Mouse (Mus musculus) induced T-regulatory cell, adult 2 months (primary cell): ENCODE results near the gene Lrrc31.
A peak's percentile ranks its signal among the peaks of the same experiment; 100 is the strongest.

Experiments
- DNase-seq: peaks from one replicate; pipeline ENCODE4 v3.0.0-alpha.2; 2012; ENCODE audit warnings: low read depth

The Lrrc31 gene

DNA sequence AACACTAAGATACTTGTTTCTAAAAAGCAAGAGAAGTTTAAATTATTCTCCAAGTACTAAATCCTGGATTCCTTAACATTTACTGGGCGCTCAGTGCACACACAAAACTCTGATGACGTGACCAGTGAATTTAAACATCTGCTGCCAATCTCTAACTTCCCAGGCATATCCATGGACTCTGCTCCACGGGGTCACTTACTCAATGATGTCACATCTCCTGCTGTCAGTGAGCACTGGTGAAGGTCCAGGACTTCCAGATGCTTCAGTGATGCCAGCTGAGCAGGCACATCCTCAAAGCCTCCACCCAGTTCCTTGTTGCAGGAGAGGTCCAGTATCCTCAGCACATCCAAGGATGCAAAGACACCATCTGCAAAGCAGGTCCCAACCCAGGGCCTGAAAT is 12.4 kb downstream of the Lrrc31 start:
- no peak for DNase-seq

DNA sequence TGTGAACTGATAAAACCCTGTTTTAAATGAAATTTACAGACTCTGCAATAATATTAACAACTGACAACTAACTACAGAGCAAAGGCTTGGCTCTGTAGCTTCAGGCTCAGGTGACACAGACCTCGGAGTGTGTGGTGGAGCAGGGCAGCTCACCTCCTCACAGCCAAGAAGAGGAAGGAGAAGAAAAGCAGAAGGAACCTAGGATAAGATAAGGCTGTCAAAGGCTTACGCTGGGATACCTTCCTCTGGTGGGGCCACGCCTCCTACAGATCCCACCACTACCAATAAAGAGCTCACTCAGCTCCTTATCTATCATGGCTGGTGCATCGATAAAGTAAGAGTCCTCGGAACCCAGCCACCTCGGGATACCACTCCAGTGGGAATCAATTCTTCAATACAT is 16.5 kb downstream of the Lrrc31 start:
- DNase-seq = no peak

DNA sequence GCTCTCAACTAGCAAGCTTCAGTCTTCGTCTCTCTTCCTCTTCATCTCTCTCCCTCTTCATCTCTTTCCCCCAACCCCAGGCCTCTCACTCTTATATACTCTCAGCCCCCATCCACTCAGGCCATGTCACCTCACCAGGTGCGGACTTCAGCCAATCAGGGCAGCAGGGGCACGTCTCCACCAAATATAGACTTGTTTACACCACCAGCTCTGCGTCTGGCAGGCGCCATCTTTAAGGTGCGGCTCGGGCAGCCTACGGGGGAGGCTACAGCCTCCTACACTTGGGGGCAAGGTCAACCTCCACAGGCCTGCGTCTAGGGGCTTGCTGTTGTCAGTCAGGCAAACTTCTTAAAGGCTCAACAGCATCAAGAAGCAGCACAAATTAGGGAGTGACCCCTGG is 41.2 kb downstream of the Lrrc31 start:
- DNase-seq = no peak

DNA sequence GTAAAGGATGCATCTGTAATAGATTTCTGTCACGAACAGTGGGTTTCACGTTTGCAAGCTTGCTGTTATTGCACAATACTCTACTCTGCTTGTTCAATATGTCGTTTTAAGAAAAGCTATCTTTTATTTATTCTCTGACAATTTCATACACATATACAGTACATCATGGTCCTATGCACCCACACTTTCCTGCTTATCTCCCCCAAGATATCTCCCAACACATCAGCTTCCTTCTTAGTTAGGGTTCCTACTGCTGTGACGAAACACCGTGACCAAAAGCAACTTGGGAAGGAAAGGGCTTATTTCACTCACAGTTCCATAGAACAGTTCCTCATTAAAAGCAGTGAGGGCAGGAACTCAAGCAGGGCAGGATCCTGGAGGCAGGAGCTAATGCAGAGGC is 43.7 kb downstream of the Lrrc31 start:
- no peak for DNase-seq

DNA sequence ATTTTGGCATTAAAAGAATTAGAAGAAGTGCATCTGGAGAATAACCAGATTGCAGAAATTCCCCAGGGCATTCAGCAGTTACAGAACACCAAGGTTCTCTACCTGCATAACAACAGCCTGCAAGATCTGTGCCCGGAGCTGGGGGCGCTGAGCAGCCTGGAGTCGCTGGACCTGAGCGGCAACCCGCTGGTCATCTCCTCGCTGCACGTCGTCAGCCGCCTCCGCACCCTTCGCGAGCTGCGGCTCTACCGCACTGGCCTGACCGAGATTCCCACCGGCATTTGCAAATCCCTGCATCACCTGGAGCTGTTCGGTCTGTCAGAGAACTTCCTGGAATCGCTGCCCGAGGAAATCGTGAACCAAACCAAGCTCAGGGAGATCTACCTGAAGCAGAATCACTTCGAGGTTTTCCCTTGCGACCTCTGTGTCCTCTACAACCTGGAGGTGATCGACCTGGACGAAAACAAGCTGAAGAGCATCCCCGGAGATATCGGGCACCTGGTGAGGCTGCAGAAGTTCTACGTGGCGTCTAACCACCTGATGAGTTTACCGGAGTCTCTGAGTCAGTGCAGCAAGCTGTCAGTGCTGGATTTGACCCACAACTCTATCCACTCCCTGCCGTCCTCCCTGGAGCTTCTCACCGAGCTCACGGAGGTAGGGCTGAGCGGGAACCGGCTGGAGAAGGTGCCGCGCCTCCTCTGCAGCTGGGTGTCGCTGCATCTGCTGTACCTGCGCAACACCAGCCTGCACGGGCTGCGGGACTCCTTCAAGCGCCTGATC is 49.4 kb downstream of the Lrrc31 start:
- peak; percentile 21 for DNase-seq

DNA sequence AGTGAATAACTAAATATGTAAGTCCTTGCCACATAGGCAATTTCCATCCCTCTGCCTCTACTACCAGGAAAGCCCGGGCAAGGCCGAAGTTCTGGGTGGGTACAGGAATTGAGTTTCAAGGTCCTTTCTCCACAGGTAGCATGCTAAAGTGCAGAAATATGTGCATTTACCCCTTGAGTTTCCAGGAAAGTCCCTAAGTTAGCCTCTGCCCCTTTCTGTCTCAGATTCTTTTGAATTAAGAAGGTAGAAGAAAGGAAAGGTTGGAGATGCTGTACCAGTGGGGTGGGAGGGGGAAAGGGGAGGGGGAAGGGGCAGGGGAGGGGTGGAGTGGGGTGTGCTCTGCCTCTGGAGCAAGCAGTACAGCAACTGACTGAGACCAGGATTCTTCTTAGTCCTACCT is 51.2 kb downstream of the Lrrc31 start:
- DNase-seq = no peak

DNA sequence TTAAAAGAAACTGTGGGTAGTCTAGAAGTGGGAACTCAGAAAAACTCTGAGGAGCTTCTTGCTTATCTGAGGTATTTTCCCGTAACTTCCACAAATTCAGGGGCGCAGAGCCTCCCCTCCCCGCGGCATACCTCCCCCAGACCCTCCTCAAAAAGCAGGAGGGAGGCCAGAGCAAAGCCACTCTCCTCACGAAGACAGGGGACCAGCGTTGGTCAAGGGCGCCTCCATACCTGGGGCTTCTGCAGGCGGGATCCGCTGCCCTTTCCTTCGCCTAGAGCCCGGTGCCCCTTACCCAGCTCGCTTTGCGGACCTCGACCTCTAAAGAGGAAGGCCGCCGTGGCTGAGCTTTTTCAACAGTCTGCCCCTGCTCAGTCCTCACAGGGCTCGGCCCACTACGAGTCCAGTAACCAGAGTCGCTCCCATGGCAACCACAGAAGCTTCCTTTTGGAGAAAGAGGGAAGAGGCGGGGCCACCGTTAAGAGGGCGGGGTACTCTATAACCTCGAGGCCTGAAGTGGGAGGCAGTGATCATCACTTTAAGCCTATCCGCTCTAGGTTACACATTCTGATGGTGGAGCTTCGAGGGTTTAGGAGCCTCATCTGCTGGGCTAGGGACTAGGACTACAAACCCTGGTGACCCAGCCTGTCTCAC is 52.1 kb downstream of the Lrrc31 start, which contains the start of gene Lrrc34:
Lrrc34 (minus strand) TSS at position 430 of the 651 bp plus-strand sequence.
- peak; percentile 15 for DNase-seq

DNA sequence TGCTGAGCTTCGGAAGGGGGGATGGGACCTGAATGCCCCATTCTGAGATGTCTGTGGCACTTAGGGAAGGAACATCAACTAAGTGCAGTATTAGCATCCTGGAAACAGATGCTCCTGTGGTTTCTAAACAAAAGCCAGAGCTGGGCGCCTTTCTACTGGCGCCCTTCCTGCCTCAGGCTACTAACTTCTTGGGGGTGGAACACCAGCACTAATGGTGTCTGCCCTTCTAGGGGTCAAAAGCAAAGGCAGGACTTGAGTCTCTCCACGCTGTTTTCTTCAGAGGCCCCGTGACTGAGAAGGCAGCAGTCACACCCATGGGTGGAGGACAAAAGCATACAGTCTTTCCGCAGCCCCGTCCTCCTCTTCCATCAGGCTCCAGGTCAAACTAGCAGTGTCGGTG is 52.9 kb downstream of the Lrrc31 start:
- DNase-seq = no peak

DNA sequence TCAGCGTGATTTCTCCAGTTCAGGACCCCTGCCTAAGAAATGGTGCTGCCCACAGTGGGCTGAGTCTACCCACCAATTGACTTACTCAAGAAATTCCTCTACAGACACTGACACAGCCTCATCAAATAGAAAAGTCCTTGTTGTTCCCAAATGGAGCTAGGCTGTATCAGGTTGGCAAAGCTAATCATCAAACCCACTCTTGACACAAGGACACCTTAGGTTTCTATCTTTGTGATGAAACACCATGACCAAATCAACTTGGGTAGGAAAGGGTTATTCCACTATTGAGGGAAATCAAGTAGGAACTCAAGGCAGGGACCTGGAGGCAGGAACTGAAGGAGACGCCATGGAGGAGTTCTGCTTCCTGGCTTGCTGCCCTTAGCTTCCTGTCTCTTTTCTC is 55.4 kb downstream of the Lrrc31 start, which contains the start of gene Lrriq4:
Lrriq4 (plus strand) TSS at position 301 of the 400 bp plus-strand sequence.
- no peak for DNase-seq

DNA sequence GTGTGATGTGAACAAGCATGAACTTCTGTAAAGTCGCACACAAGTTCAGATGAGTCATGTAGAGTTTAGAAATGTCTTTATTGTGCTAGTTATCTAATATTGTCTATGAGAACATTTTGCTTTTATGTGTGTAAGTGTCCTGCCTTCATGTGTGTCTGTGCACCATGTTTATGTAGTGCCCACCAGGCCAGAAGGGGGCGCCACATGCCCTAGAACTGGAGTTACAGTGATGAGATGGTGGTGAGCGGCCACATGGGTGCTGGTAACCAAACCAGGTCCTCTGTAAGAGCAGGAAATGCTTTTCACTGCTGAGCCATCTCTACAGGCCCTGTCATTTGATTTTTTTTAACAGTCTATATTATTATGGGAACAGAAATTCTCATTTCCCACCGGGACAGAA is 64.0 kb downstream of the Lrrc31 start:
- DNase-seq = peak; percentile 9

DNA sequence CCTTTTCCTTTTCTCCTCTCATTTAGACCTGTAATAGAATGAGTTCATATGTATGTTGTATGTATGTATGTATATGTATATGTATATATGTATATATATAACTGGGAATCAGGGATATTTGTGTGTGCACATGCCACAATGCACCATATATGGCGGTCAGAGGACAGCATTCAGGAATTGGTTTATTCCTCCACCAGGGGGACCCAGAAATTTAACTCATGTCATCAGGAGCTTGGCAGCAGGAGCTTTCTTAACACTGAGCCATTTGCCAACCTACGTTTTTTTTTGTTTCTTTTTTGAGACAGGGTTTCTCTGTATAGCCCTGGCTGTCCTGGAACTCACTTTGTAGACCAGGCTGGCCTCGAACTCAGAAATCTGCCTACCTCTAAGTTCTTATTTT is 66.0 kb downstream of the Lrrc31 start:
- DNase-seq = no peak
